17 mouse cellular contexts compared by ENCODE assay signal in the genomic region with DNA sequence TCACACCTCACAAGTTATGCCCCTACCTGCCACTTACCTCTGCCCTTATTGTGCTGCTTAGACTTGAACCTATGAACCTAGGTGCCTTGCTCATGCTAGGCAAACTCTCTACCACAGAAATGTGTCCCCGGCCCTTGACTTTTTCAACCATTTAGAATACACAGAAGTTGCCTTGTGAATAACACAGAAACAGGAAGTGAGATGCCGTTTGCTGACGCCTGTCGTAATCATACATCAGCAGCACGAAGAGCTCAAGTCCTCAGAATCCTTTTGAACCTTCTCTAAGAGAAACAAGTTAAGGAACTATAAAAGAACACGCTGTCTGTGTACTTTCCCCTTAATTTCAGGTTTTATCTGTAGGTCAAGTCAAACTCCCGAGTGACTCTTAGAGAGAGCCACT. TPM values are rescaled to one million over a fixed set of nuclear protein-coding genes. Genes with fewer than 3 reads are reported as not detected.
A peak's percentile ranks its signal among the peaks of the same experiment; 100 is the strongest.
DNase-seq lines count a peak whose midpoint lies in the region; ATAC-seq and TF ChIP-seq lines count a peak whose summit lies in the region.
"Had no signal": no experiment of that assay in that cellular context is flagged by ENCODE, and none has a peak within 500 bp of the region (broad histone marks: within the 10 kb centered on the region; RNA-seq: fewer than 3 reads in every experiment).

No protein-coding gene starts in this region.

- 0 out of 2 replicates have a peak, but pooled peaks have one; percentile 39 for ATAC-seq in common myeloid progenitor, adult 5-6 weeks (replicated peaks; ENCODE audit: low read depth, poor library complexity, severe bottlenecking)
- ATAC-seq: forebrain, postnatal 0 days; liver, postnatal 0 days had no signal

- H3K79me2 ChIP-seq in liver, adult 2 months (ENCODE audit: control insufficient read depth, insufficient read depth, low read length), result no peaks in the 10 kb centered on the region

- no peak for TF ChIP-seq CTCF in liver, adult 2 months (IDR thresholded peaks at IDR 0.05; ENCODE audit: low read depth, low read length)

- H3K27ac ChIP-seq in liver, adult 2 months (replicated peaks; ENCODE audit: insufficient read depth, low read depth, low read length), result no peak overlapping the region
- H3K27ac ChIP-seq: gastrocnemius, adult 2 months; hindbrain, embryonic 14.5 days; limb, embryonic 13.5 days had no signal

- intact Hi-C loops in left cerebral cortex, postnatal 10 days (cut with DNase I), result no loop called here

- no peak overlapping the region for H3K4me3 ChIP-seq in liver, adult 2 months (ENCODE audit: insufficient read depth, low read depth, low read length)
- H3K4me3 ChIP-seq: gastrocnemius, adult 2 months; limb, embryonic 13.5 days had no signal

- DNase-seq in liver, adult 2 months (ENCODE audit: extremely low read depth, low read depth, low spot score), result peak; percentile 19
- DNase-seq in liver, result no peak
- DNase-seq in B cell, adult 2 months, result peak; percentile 45 to 56
- DNase-seq in monocyte, adult 2 months (ENCODE audit: low read depth in 1 of 2, low spot score in 2 of 2), result peak; percentile 49
- no peak for DNase-seq in heart, adult 9 months (ENCODE audit: low spot score in 2 of 2)
- DNase-seq in left cerebral cortex, postnatal 10 days (ENCODE audit: extremely low spot score in 1 of 2, low spot score in 2 of 2), result no peak
- DNase-seq in layer of hippocampus, postnatal 10 days (ENCODE audit: low spot score in 2 of 2), result no peak
- DNase-seq: cerebellum, postnatal 14 days; forebrain, postnatal 0 days; gastrocnemius, adult 2 months; heart, postnatal 10 days; kidney, adult 2 months; liver, postnatal 0 days had no signal

- no peaks in the 10 kb centered on the region for H3K36me3 ChIP-seq in liver, adult 2 months (ENCODE audit: control insufficient read depth, insufficient read depth, low read length)
- H3K36me3 ChIP-seq: G1E; limb, embryonic 13.5 days had no signal

- no peak overlapping the region for H3K9ac ChIP-seq in liver, adult 2 months (ENCODE audit: low read depth, low read length)
- H3K9ac ChIP-seq: forebrain, postnatal 0 days; hindbrain, embryonic 14.5 days; limb, embryonic 13.5 days; liver, postnatal 0 days had no signal

- no peaks in the 10 kb centered on the region for H3K4me1 ChIP-seq in liver, adult 2 months (ENCODE audit: control insufficient read depth, insufficient read depth, low read length)
- H3K4me1 ChIP-seq: limb, embryonic 13.5 days had no signal

- no peaks in the 10 kb centered on the region for H3K27me3 ChIP-seq in liver, adult 2 months (ENCODE audit: control insufficient read depth, insufficient read depth, low read length)
- H3K27me3 ChIP-seq: limb, embryonic 13.5 days had no signal

- WGBS in liver, adult 2 months, result 80% methylated on average over 7 of the region's 7 CpGs

- TF ChIP-seq POLR2A in liver, adult 2 months (IDR thresholded peaks at IDR 0.05; ENCODE audit: extremely low read depth, insufficient read depth, low read length), result no peak

RNA-seq across cellular contexts. Expression of gene Jak2, which starts 41.7 kb away (rescaled TPM):
- 11.9 and 13.0 TPM in 2 replicates for total RNA-seq in liver, adult 2 months (2014; rRNA removed)
- 1.6 and 2.1 TPM in 2 replicates for polyA plus RNA-seq in liver, adult 2 months (2012; rRNA removed)
- 65.1 and 70.8 TPM in 2 replicates for total RNA-seq in common myeloid progenitor, adult 5-6 weeks (2017)
- 10 to 100 TPM; 28.5 to 29.2 TPM for total RNA-seq in left cerebral cortex, postnatal 10 days (2021)
- total RNA-seq in layer of hippocampus, postnatal 10 days (2021), result 10 to 100 TPM; 31.9 to 32.1 TPM

Comparison
In these comparisons a context has a peak if more than half of its experiments do, and no peak if none do; other contexts are left out.
1. DNase-seq: peak in liver, adult 2 months (single experiment), B cell, adult 2 months (2 of 2) and monocyte, adult 2 months (2 of 2); none in liver (single experiment), heart, adult 9 months (0 of 2), left cerebral cortex, postnatal 10 days (0 of 2) and layer of hippocampus, postnatal 10 days (0 of 2).